Mouse (Mus musculus) lung, embryonic 14.5 days (tissue): Measurements from ENCODE around the gene Dph1. TPM values are rescaled to one million over a fixed set of nuclear protein-coding genes. Genes with fewer than 3 reads are reported as not detected.
A peak's percentile ranks its signal among the peaks of the same experiment; 100 is the strongest.

Source experiments
- ATAC-seq: fragments of 200-750 bp; cut with Nextera tagmentation; 2 replicates; pipeline ENCODE4 v1.8.0; 2017; ENCODE audit warnings: mild to moderate bottlenecking, moderate TSS enrichment, moderate library complexity; ENCODE audit not compliant: insufficient read depth
- DNase-seq: peaks from one replicate; pipeline ENCODE4 v3.0.0-alpha.2; 2015
- H3K27ac ChIP-seq: fragments of 300-500 bp; sonication (generic); 2 replicates; pipeline ENCODE4 v1.5.1; 2014; ENCODE audit warnings: low read depth, mild to moderate bottlenecking, moderate library complexity
- H3K27me3 ChIP-seq: fragments of 300-500 bp; sonication (generic); 2 replicates; pipeline ENCODE4 v1.6.1; 2014; ENCODE audit warnings: low read length, control low read depth; ENCODE audit not compliant: insufficient read depth
- H3K36me3 ChIP-seq: fragments of 300-500 bp; sonication (generic); 2 replicates; pipeline ENCODE4 v1.6.1; 2014; ENCODE audit warnings: control low read depth; ENCODE audit not compliant: insufficient read depth
- H3K4me1 ChIP-seq: fragments of 300-500 bp; sonication (generic); 2 replicates; pipeline ENCODE4 v1.6.1; 2014; ENCODE audit warnings: antibody characterized with exemption, control low read depth; ENCODE audit not compliant: insufficient read depth
- H3K4me2 ChIP-seq: fragments of 300-500 bp; sonication (generic); 2 replicates; pipeline ENCODE4 v1.6.1; 2014; ENCODE audit warnings: mild to moderate bottlenecking
- H3K4me3 ChIP-seq: fragments of 300-500 bp; sonication (generic); 2 replicates; pipeline ENCODE4 v1.5.1; 2014; ENCODE audit warnings: low read depth, low read length
- H3K9ac ChIP-seq: fragments of 300-500 bp; sonication (generic); 2 replicates; pipeline ENCODE4 v1.6.1; 2014
- H3K9me3 ChIP-seq: fragments of 300-500 bp; sonication (generic); 2 replicates; pipeline ENCODE4 v1.6.1; 2016; ENCODE audit warnings: low read depth, low read length, control low read depth
- CTCF ChIP-seq: IDR thresholded peaks from 2 replicates; pipeline ENCODE4 v1.5.1; 2016; ENCODE audit warnings: antibody characterized with exemption, low read depth
- WGBS: fragments of 180-500 bp; shearing (Covaris S2); extraction: QIAGEN DNeasy Blood & Tissue Kit; methylation state at CpG from one replicate; pipeline ENCODE4 v1.1.7; 2014; 5-methylcytosine and 5-hydroxymethylcytosine counted together
- microRNA counts: library from miRNA; unstranded; fragments of <30 nt; microRNA quantifications from one replicate; lab custom pipeline; 2016
- microRNA-seq: library from miRNA; unstranded; fragments of <30 nt; microRNA quantifications from one replicate; pipeline ENCODE4, GENCODE M21; 2016; ENCODE audit warnings: borderline number of aligned reads
- polyA plus RNA-seq: library from polyadenylated mRNA; unstranded; fragments of >200 nt; fragmentation: Nextera tagmentation; extraction: Ambion mirVana; gene quantifications from 2 replicates; pipeline ENCODE4 v1.2.1, GENCODE M21; 2014

Dph1 gene
- polyA plus RNA-seq, 1 experiment from 2014 or later, result 26.5 TPM

- no peaks in the 10 kb centered on the region for H3K36me3 ChIP-seq
- WGBS, result 82% methylated on average over 5 of the region's 5 CpGs
- no peak for DNase-seq
- H3K9me3 ChIP-seq, result no peaks in the 10 kb centered on the region
- H3K27ac ChIP-seq, result peak overlapping the region; percentile 19; the same call in 1 of the 2 replicates
- no peak for ATAC-seq
- H3K4me1 ChIP-seq, result peaks cover 12% of the 10 kb centered on the region; the same call in 1 of the 2 replicates
- H3K4me3 ChIP-seq, result no peak overlapping the region
- H3K9ac ChIP-seq, result no peak overlapping the region
- H3K27me3 ChIP-seq, result no peaks in the 10 kb centered on the region
- TF ChIP-seq CTCF, result no peak
- H3K4me2 ChIP-seq, result no peak overlapping the region
Observed at GRCm38 (mm10) chr11:75133391-75133790, 57.6 kb downstream of the Dph1 start.

- H3K36me3 ChIP-seq, result no peaks in the 10 kb centered on the region
- no peak overlapping the region for H3K4me2 ChIP-seq
- H3K9me3 ChIP-seq, result no peaks in the 10 kb centered on the region
- H3K27me3 ChIP-seq, result no peaks in the 10 kb centered on the region
- no peak overlapping the region for H3K9ac ChIP-seq
- no peak overlapping the region for H3K4me3 ChIP-seq
- TF ChIP-seq CTCF, result peak; percentile 32
- 87% methylated on average over 5 of the region's 5 CpGs for WGBS
- H3K27ac ChIP-seq, result no peak overlapping the region
- peaks cover 11% of the 10 kb centered on the region; the same call in 1 of the 2 replicates for H3K4me1 ChIP-seq
- no peak for ATAC-seq
- DNase-seq, result no peak
Observed at GRCm38 (mm10) chr11:75132278-75132677, 58.8 kb downstream of the Dph1 start.

GRCm38 (mm10) chr11:75131300-75131699, 59.7 kb downstream of the Dph1 start:
- WGBS, result 81% methylated on average over 4 of the region's 4 CpGs
- no peak for DNase-seq
- Histone ChIP-seq H3K9me3 (no peaks in the 10 kb centered on the region), H3K4me2 (no peak overlapping the region), H3K36me3 (no peaks in the 10 kb centered on the region), H3K27me3 (no peaks in the 10 kb centered on the region), H3K9ac (no peak overlapping the region), H3K4me1 (peaks cover 11% of the 10 kb centered on the region; the same call in 1 of the 2 replicates), H3K4me3 (no peak overlapping the region), H3K27ac (no peak overlapping the region)
- ATAC-seq, result no peak
- TF ChIP-seq CTCF, result no peak

GRCm38 (mm10) chr11:75129481-75129880, 61.6 kb downstream of the Dph1 start:
- no peaks in the 10 kb centered on the region for H3K36me3 ChIP-seq
- no peak for DNase-seq
- no peak overlapping the region for H3K9ac ChIP-seq
- no peak overlapping the region for H3K27ac ChIP-seq
- no peak for ATAC-seq
- WGBS, result 92% methylated on average over 6 of the region's 6 CpGs
- H3K4me3 ChIP-seq, result no peak overlapping the region
- no peak for TF ChIP-seq CTCF
- peaks cover 11% of the 10 kb centered on the region; the same call in 1 of the 2 replicates for H3K4me1 ChIP-seq
- no peak overlapping the region for H3K4me2 ChIP-seq
- no peaks in the 10 kb centered on the region for H3K27me3 ChIP-seq
- no peaks in the 10 kb centered on the region for H3K9me3 ChIP-seq

MicroRNAs within 50 kb of the gene (microRNA counts, 519-probe panel; counts per million panel counts)
- microRNA mmu-miR-132 (lab: Ali Mortazavi, UCI) (3,328 counts per million, percentile 65 among the panel's probes with 10 or more counts), microRNA mmu-miR-212 (lab: Ali Mortazavi, UCI) (30.5 counts per million)

Small RNAs within 50 kb of the gene (microRNA-seq; reads per million reads assigned to microRNA genes)
- gene Mir132 (445 reads per million, percentile 65 among the genes with 10 or more reads in this experiment), gene Mir212 (57.0 reads per million, percentile 41 among the genes with 10 or more reads in this experiment)

Other genes starting within 250 kb of the Dph1 start
- 14.0 and 15.6 TPM in 2 replicates for gene Hic1, start 21.7 kb downstream of the Dph1 start, polyA plus RNA-seq
- 28.6 and 29.9 TPM in 2 replicates for gene Ovca2, start 12.4 kb downstream of the Dph1 start, polyA plus RNA-seq
- 1.1 and 1.5 TPM in 2 replicates for gene Rtn4rl1, start 2.5 kb upstream of the Dph1 start, polyA plus RNA-seq
- 185 and 186 TPM in 2 replicates for gene Rpa1, start 157.1 kb upstream of the Dph1 start, polyA plus RNA-seq
- 14.2 and 17.3 TPM in 2 replicates for gene Smyd4, start 157.2 kb upstream of the Dph1 start, polyA plus RNA-seq
- gene Serpinf1, start 231.5 kb upstream of the Dph1 start, polyA plus RNA-seq, result 41.7 and 44.6 TPM in 2 replicates
- gene Serpinf2, start 248.3 kb upstream of the Dph1 start, polyA plus RNA-seq, result 0.24 TPM in 1 of 2 replicates, not detected in the other